Mouse (Mus musculus) testis, postnatal 10 days (tissue): ENCODE measurements around the gene Efcab11.
"Not testable (repeated sequence)": the region's sequence is repeated elsewhere in the genome, so short reads cannot be mapped to it uniquely, and the experiment has no call there.

Source experiments
- DNase-seq: peaks from one replicate; pipeline ENCODE4 v3.0.0; 2021; ENCODE audit warnings: low spot score

The Efcab11 gene

DNA sequence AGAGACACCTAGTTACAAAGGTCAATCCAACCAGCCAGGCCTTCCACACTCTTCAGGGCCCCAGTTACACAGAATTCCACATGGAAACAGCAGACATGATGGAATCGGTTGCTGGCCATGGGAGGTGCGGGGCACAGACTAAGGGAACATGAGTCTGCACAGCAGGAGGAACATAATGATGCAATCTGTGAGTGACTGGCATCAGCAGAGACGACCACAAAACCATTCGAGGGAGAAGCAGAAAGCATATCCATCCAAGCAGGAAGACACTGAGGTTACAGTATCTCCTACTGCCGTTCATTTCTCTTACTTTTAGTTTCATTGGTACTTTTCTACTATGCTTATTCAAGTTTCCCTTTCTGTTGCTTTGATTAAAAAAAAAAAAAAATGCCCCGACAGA, 9.6 kb downstream of the Efcab11 start:
- DNase-seq: no peak

- no peak for DNase-seq
These were observed 10.8 kb downstream of the Efcab11 start for GRCm38 (mm10) chr12:99873443-99873842.

DNA sequence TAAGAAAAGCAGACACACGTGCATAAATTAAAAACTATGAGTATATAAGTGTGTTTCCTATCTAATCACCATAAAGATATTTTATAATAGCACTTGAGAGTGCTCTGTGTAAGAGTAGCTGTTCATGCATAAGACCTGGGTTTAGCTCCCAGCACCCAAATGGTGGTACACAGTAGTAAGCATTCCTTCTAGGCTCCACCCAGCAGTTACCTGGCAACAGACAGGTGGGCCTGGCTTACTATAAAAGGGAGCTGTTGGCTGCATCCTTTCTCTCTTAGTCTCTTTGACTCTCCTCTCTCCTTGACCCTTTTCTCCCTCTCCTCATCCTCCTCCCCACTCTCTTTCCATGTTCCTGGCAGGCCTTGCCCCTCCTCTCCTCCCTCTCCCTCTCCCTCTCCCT, 15.4 kb downstream of the Efcab11 start:
- no peak for DNase-seq

DNA sequence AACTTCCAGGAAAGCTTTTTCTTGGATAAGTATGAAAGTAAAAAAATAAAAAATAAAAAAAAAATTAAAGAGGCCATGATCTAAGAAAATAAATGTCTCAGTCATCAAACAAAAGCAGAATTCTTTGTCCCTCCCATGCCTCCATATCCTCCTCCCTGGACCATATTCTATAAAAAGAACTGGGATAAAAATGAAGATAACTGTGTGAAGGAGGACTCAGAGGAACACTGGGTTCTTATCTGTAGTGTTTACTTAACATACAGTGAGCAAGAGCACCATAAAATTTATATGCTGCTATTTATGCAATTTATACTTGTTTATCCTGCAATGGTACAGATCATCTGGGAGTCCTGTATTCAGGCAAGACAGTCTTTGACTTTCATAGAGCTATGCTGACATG, 19.6 kb downstream of the Efcab11 start:
- no peak for DNase-seq

DNA sequence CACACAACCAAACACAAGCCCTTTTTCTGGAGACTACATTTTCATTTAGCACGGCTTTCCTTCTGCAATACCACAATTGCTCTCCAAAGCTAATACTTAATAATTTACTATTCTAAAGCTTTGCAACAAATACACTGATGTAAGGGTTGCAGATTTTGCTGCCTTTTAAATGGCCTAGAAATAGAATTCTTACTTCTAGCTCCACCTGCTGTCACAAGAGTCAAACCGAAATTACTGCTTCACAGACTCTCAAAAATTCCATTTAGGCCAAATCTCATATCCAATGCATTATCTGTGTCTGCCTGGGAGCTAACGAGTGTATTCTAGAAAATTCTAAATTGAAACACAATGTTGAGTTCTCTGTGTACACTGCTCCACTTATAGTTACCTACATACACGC, 23.3 kb downstream of the Efcab11 start:
- DNase-seq: no peak

- no peak for DNase-seq
These were observed 24.7 kb downstream of the Efcab11 start for GRCm38 (mm10) chr12:99859391-99860100.

GRCm38 (mm10) chr12:99858664-99859063, 25.6 kb downstream of the Efcab11 start:
- no peak for DNase-seq

GRCm38 (mm10) chr12:99856011-99856410, 28.2 kb downstream of the Efcab11 start:
- DNase-seq: no peak

GRCm38 (mm10) chr12:99853323-99854258, 30.6 kb downstream of the Efcab11 start:
- DNase-seq: no peak

GRCm38 (mm10) chr12:99849996-99850395, 34.2 kb downstream of the Efcab11 start:
- DNase-seq: no peak

GRCm38 (mm10) chr12:99844951-99845350, 39.3 kb downstream of the Efcab11 start:
- no peak for DNase-seq

DNA sequence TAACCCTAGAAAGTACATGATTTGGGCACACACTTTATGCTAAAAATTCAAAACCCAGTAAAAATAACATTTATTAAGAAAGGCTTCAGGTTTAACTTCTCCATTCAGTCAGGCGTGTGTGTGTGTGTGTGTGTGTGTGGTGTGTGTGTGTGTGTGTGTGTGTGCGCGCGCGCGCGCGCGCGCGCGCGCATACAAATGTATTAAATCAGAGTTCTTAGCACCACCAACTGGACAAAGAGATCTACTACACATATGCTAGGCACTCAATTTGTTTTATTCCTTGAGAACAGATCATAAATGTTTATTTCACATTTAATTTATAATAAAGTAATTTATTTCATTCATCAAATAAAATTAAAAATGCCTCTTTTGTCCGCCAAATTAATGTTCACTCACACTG, 45.5 kb downstream of the Efcab11 start:
- no peak for DNase-seq

GRCm38 (mm10) chr12:99838109-99838508, 46.1 kb downstream of the Efcab11 start:
- no peak for DNase-seq

GRCm38 (mm10) chr12:99837528-99837927, 46.7 kb downstream of the Efcab11 start:
- no peak for DNase-seq

DNA sequence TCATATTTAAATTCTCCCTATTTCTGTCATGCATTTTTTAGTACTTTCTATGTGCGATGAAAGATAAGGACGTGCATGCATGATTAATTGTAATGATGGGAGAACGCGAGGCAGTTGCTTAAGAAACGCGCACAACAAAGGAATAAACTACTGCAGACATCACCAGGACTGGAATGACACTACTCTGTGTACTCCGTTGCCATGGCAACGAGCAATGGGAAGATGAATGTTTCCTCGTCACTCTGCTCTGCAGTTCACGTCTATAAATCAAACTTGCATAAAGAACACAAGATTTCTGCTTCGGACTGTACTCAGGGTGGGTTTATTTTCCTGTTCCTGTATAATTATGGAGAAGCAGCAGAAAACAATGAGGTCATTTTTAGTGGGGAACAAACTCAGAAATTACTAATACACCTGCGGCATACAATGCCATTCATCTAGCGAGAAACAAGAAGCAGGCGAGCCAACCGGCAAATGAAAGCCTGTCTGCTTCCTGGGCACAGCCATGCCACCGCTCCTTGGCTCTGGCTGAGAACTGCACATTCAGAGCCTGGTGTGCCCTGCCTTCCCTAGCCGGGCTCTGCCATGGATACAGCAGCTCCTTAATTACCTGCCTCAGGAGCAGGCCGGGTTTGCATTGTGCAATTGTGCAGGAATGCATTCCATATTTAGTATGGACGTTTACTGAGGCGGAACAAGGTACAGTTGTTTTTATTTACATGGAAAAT, 47.7 kb downstream of the Efcab11 start:
- no peak for DNase-seq

GRCm38 (mm10) chr12:99833476-99833875, 50.8 kb downstream of the Efcab11 start:
- DNase-seq: no peak

GRCm38 (mm10) chr12:99822591-99822990, 61.6 kb downstream of the Efcab11 start:
- no peak for DNase-seq

DNA sequence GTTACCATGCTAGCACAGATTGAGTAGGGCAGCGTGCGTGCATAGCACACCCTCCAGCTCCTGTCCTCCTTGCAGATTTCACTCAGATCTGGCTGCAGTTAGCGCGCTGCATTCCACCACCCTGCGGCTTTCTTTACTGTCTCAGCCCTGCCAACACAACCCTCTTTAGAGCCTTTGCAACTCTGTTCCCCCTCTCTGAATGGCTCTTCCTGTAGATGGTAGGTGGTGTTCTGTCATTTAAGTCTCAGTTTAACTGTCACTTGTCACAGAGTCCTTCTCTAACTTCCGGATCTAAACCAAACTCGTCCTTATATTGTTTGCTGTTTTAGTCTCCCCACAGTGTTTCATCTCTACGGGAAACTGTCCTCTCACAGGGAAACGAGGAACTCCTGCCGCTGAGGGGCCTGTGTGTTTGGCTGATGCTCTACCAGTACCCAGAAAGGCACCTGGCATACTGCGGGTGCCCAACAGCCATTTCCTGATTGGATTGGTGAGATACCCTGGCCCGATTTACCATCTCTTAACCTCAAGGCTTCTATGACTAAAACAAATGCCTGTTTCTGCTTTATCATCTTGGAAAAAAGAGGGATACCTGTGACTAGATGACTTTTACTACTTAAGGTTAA, 62.8 kb downstream of the Efcab11 start:
- no peak for DNase-seq

- no peak for DNase-seq
These were observed 64.9 kb downstream of the Efcab11 start for GRCm38 (mm10) chr12:99819186-99819974.

DNA sequence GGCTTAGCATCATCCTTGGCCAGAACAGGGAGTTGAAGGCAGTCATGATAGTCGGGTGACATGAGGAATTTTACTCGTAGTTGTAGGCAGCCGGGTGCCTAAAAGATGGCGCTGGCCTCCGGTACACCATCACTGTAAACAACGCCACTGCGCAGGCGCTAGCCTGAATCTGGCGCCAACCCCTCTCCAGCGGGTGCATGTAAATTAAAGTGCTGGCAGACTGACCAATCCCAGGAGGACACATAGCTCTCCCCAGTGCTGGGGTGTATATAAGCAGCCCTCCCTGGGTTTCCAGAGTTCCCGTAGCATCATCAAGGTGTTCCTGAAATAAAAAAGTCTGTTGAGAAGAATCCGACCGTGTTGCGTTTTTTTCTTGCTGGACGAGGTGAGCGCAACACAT, 66.2 kb downstream of the Efcab11 start:
- not testable (repeated sequence) for DNase-seq

DNA sequence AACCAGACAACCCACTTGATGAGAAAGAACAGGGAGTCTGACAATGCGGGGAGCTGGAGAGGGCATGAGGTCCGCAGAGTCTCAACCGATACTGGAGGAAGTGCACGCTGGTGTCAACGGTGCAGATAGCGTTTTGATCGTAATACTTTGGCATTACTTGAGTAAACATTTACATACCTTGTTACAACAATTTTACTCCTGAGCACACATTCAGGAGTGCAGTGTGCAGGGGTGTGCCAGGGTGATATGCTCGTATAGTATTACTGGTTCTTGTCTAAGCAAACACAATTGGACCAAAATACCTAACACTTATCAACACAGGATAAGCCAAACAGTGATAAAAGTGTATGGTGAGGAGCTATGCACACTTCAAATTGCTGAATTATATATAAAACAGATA, 69.0 kb downstream of the Efcab11 start:
- no peak for DNase-seq
